Mouse (Mus musculus): Measurements from ENCODE around the gene Dvl1. TPM values are rescaled to one million over a fixed set of nuclear protein-coding genes. Genes with fewer than 3 reads are reported as not detected.

Gene Dvl1
- total and polyA plus RNA-seq, 2 experiments from 2014 or later, result 2.8 to 76.4 TPM

DNA sequence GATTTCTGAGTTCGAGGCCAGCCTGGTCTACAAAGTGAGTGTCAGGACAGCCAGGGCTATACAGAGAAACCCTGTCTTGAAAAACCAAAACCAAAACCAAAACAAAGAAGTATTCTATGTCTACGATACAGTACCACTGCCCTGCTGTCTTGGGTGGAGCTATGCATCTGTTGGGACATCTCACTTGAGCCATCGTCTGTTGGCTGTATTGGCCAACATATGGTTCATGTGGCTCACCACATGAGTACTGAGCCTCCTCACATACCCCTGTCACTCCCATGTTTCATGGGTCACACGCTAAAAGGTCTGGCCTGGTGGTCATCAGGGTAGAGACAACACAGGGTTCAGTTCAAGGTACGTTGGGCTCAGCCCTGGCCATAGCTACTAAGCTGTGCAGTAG, 39.1 kb downstream of the Dvl1 start:
- ATAC-seq (ENCODE audit: insufficient read depth, low read depth), result no peak
- no peak overlapping the region for H3K27ac ChIP-seq (ENCODE audit: low read depth)
- DNase-seq (ENCODE audit: low spot score), result no peak
- peaks cover 10% of the 10 kb centered on the region for H3K4me1 ChIP-seq (ENCODE audit: control insufficient read depth, insufficient read depth)
- no peak overlapping the region for H3K4me3 ChIP-seq (ENCODE audit: low read depth, low read length)
- no peaks in the 10 kb centered on the region for H3K9me3 ChIP-seq (replicated peaks; ENCODE audit: control insufficient read depth, low read length)
- H3K9ac ChIP-seq (replicated peaks; ENCODE audit: low read depth, low read length), result no peak overlapping the region
- H3K27me3 ChIP-seq (ENCODE audit: control insufficient read depth, insufficient read depth, low read length), result no peaks in the 10 kb centered on the region
- H3K4me2 ChIP-seq (ENCODE audit: low read depth, low read length), result no peak overlapping the region
- WGBS, result 86% methylated on average over 5 of the region's 5 CpGs
- TF ChIP-seq CTCF (IDR thresholded peaks at IDR 0.05; ENCODE audit: low read depth) (no peak), EP300 (IDR thresholded peaks at IDR 0.05; ENCODE audit: low read depth) (no peak)
- H3K36me3 ChIP-seq (replicated peaks; ENCODE audit: control insufficient read depth, insufficient read depth, low read length), result peaks cover 45% of the 10 kb centered on the region

DNA sequence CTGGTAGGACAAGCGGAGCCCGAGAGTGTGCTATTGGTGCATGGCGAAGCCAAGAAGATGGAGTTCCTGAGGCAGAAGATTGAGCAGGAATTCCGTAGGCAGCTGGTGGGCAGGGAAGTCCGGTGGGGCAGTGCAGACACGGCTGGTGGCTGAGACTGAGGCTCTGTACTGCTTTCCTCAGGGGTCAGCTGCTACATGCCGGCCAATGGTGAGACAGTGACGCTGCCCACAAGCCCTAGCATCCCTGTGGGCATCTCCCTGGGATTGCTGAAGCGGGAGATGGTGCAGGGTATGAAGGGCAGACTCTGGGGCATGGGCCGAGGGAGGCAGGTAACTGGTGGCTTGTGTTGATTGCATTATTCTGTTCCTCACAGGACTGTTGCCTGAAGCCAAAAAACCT, 40.5 kb downstream of the Dvl1 start:
- TF ChIP-seq EP300 (IDR thresholded peaks at IDR 0.05; ENCODE audit: low read depth) (no peak), CTCF (IDR thresholded peaks at IDR 0.05; ENCODE audit: low read depth) (no peak)
- Histone ChIP-seq H3K9ac (replicated peaks; ENCODE audit: low read depth, low read length) (no peak overlapping the region), H3K27ac (ENCODE audit: low read depth) (no peak overlapping the region), H3K4me2 (ENCODE audit: low read depth, low read length) (no peak overlapping the region), H3K4me3 (ENCODE audit: low read depth, low read length) (no peak overlapping the region), H3K27me3 (ENCODE audit: control insufficient read depth, insufficient read depth, low read length) (no peaks in the 10 kb centered on the region), H3K36me3 (replicated peaks; ENCODE audit: control insufficient read depth, insufficient read depth, low read length) (peaks cover 44% of the 10 kb centered on the region), H3K4me1 (ENCODE audit: control insufficient read depth, insufficient read depth) (peaks cover 10% of the 10 kb centered on the region), H3K9me3 (replicated peaks; ENCODE audit: control insufficient read depth, low read length) (no peaks in the 10 kb centered on the region)
- DNase-seq (ENCODE audit: low spot score) (no peak), ATAC-seq (ENCODE audit: insufficient read depth, low read depth) (no peak)
- WGBS, result 82% methylated on average over 10 of the region's 10 CpGs

DNA sequence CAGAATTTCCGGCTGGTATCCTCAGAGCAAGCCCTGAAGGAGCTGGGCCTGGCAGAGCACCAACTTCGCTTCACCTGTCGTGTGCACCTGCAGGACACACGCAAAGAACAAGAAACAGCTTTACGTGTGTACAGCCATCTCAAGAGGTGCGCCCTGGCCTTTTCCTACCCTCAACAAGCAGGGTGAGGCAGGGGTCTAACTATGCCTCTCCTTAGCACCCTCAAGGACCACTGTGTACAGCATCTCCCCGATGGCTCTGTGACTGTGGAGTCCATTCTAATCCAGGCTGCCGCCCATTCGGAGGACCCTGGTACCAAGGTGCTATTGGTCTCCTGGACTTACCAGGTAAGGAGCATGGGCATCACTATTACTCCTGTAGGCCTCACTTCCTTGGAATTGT, 41.0 kb downstream of the Dvl1 start:
- Histone ChIP-seq H3K9me3 (replicated peaks; ENCODE audit: control insufficient read depth, low read length) (no peaks in the 10 kb centered on the region), H3K36me3 (replicated peaks; ENCODE audit: control insufficient read depth, insufficient read depth, low read length) (peaks cover 42% of the 10 kb centered on the region), H3K4me2 (ENCODE audit: low read depth, low read length) (no peak overlapping the region), H3K27ac (ENCODE audit: low read depth) (no peak overlapping the region), H3K4me3 (ENCODE audit: low read depth, low read length) (no peak overlapping the region), H3K9ac (replicated peaks; ENCODE audit: low read depth, low read length) (no peak overlapping the region), H3K27me3 (ENCODE audit: control insufficient read depth, insufficient read depth, low read length) (no peaks in the 10 kb centered on the region), H3K4me1 (ENCODE audit: control insufficient read depth, insufficient read depth) (peaks cover 10% of the 10 kb centered on the region)
- whole genome bisulfite sequencing, result 94% methylated on average over 9 of the region's 9 CpGs
- DNase-seq (ENCODE audit: low spot score), result no peak
- TF ChIP-seq CTCF (IDR thresholded peaks at IDR 0.05; ENCODE audit: low read depth), result no peak
- no peak for TF ChIP-seq EP300 (IDR thresholded peaks at IDR 0.05; ENCODE audit: low read depth)
- ATAC-seq (ENCODE audit: insufficient read depth, low read depth), result no peak

DNA sequence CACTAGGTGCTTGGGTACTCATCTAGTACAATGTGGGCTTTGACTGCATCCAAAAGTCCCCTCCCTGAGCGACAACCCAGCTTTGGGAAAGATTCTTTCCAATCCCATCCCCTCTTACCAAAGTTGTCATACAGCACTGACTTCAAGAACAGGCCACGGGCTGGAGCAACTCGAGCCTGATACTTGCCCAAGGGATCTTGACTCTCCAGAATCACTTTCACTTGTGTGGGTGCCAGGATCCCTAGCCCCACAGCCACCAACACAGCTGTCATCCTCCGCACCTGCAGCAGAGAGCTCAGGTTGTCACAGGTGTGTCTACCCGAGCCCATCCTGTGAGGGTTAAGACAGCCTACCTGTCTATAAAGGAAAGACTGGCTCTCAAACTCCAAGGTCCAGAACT, 42.1 kb downstream of the Dvl1 start:
- TF ChIP-seq EP300 (IDR thresholded peaks at IDR 0.05; ENCODE audit: low read depth), result no peak
- TF ChIP-seq CTCF (IDR thresholded peaks at IDR 0.05; ENCODE audit: low read depth), result no peak
- no peak overlapping the region for H3K4me2 ChIP-seq (ENCODE audit: low read depth, low read length)
- H3K27ac ChIP-seq (ENCODE audit: low read depth), result no peak overlapping the region
- peaks cover 18% of the 10 kb centered on the region for H3K4me1 ChIP-seq (ENCODE audit: control insufficient read depth, insufficient read depth)
- no peak overlapping the region for H3K9ac ChIP-seq (replicated peaks; ENCODE audit: low read depth, low read length)
- ATAC-seq (ENCODE audit: insufficient read depth, low read depth) (no peak), DNase-seq (ENCODE audit: low spot score) (no peak)
- 82% methylated on average over 5 of the region's 5 CpGs for WGBS
- no peak overlapping the region for H3K4me3 ChIP-seq (ENCODE audit: low read depth, low read length)
- no peaks in the 10 kb centered on the region for H3K27me3 ChIP-seq (ENCODE audit: control insufficient read depth, insufficient read depth, low read length)
- H3K36me3 ChIP-seq (replicated peaks; ENCODE audit: control insufficient read depth, insufficient read depth, low read length), result peaks cover 42% of the 10 kb centered on the region
- no peaks in the 10 kb centered on the region for H3K9me3 ChIP-seq (replicated peaks; ENCODE audit: control insufficient read depth, low read length)

DNA sequence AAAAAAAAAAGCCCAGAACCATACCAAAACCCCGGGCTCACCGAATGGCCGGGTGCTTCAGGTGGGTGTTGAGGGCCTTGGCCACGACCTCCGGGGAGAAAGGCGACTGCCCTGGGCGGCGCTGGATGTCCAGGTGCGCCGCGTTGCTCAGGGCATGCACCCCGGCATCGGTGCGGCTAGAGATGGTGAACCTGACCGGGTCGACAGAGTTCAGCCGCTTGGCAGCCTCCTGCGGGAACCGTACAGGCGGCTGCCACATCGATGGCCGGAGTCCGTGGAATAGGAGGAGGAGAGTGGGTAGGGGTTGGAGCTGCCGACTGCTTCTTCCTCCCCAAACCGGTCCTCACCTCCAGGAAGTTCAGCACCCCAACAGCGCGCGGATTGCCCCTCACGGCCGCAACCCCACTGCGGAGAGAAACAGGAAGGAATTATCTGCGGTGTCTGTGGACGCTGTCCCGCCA, 43.8 kb downstream of the Dvl1 start:
- Histone ChIP-seq H3K36me3 (replicated peaks; ENCODE audit: control insufficient read depth, insufficient read depth, low read length) (peaks cover 30% of the 10 kb centered on the region), H3K4me3 (ENCODE audit: low read depth, low read length) (peak overlapping the region; percentile 80), H3K27ac (ENCODE audit: low read depth) (no peak overlapping the region; the same call in 1 of the 2 replicates), H3K4me2 (ENCODE audit: low read depth, low read length) (peak overlapping the region; percentile 99), H3K9ac (replicated peaks; ENCODE audit: low read depth, low read length) (peak overlapping the region; percentile 80), H3K9me3 (replicated peaks; ENCODE audit: control insufficient read depth, low read length) (no peaks in the 10 kb centered on the region), H3K4me1 (ENCODE audit: control insufficient read depth, insufficient read depth) (peaks cover 27% of the 10 kb centered on the region), H3K27me3 (ENCODE audit: control insufficient read depth, insufficient read depth, low read length) (no peaks in the 10 kb centered on the region)
- ATAC-seq (ENCODE audit: insufficient read depth, low read depth) (no peak), DNase-seq (ENCODE audit: low spot score) (no peak)
- 1% methylated on average over 33 of the region's 34 CpGs for whole genome bisulfite sequencing
- TF ChIP-seq CTCF (IDR thresholded peaks at IDR 0.05; ENCODE audit: low read depth) (no peak), EP300 (IDR thresholded peaks at IDR 0.05; ENCODE audit: low read depth) (no peak)

DNA sequence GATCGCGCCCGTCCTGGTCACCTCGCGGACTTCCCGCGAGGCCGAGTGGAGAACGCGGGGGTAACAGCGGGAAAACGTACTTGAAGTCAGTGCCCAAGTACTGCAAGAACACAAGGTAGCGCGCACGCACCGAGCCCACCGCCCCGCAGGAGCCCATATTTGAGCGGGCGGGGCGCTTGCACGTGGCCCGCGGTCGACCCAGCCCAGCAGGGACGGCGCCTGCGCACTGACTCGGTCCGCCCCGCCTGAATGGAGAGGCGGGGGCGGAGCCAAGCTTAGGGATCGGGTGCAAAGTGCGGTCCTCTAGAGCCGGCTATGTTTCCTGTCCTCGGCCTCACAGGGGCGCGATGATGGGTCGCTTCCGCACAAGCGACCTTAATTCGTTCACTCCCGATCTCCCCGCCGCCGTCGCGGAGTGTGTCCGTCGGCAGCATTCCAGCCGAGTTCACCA, 44.4 kb downstream of the Dvl1 start, which contains the start of the genes Pusl1 and Acap3:
TSS of gene Pusl1 (minus strand) at position 231 of the 451 bp plus-strand sequence.
TSS of gene Acap3 (plus strand) at position 272 of the 451 bp plus-strand sequence.
- WGBS, result under 1% methylated on average over 52 of the region's 52 CpGs

More for the DNA sequence above, 44.4 kb downstream of the Dvl1 start, which contains the start of the genes Pusl1 and Acap3:
- peak within 1 kb of the TSS; percentile 97 for H3K27ac ChIP-seq (ENCODE audit: low read depth)
- H3K36me3 ChIP-seq (replicated peaks; ENCODE audit: control insufficient read depth, insufficient read depth, low read length), result peaks cover 31% of the 10 kb centered on the region
- no peaks in the 10 kb centered on the region for H3K27me3 ChIP-seq (ENCODE audit: control insufficient read depth, insufficient read depth, low read length)
- TF ChIP-seq EP300 (IDR thresholded peaks at IDR 0.05; ENCODE audit: low read depth) (0 out of 2 replicates have a peak, but pooled peaks have one; percentile 42), CTCF (IDR thresholded peaks at IDR 0.05; ENCODE audit: low read depth) (no peak; the same call in 1 of the 2 replicates)
- H3K4me1 ChIP-seq (ENCODE audit: control insufficient read depth, insufficient read depth), result peaks cover 27% of the 10 kb centered on the region
- DNase-seq (ENCODE audit: low spot score), result peak; percentile 89
- H3K4me2 ChIP-seq (ENCODE audit: low read depth, low read length), result peak within 1 kb of the TSS; percentile 99
- H3K9ac ChIP-seq (replicated peaks; ENCODE audit: low read depth, low read length), result peak within 1 kb of the TSS; percentile 80
- H3K4me3 ChIP-seq (ENCODE audit: low read depth, low read length), result peak within 1 kb of the TSS; percentile 80
- H3K9me3 ChIP-seq (replicated peaks; ENCODE audit: control insufficient read depth, low read length), result no peaks in the 10 kb centered on the region
- peak; percentile 90 for ATAC-seq (ENCODE audit: insufficient read depth, low read depth)
